Mouse (Mus musculus) heart, embryonic 11.5 days (tissue): ENCODE data around the gene Samd13. TPM values are rescaled to one million over a fixed set of nuclear protein-coding genes. Genes with fewer than 3 reads are reported as not detected.

Experiments used
- ATAC-seq: fragments of 200-750 bp; cut with Nextera tagmentation; replicated peaks from 2 replicates; pipeline ENCODE4 v1.8.0; 2017; ENCODE audit warnings: moderate library complexity; ENCODE audit not compliant: insufficient number of reproducible peaks, low FRiP score, low TSS enrichment
- H3K27ac ChIP-seq: fragments of 300-500 bp; sonication (generic); 2 replicates; pipeline ENCODE4 v1.5.1; 2014; ENCODE audit warnings: mild to moderate bottlenecking, low read depth, low read length
- H3K27me3 ChIP-seq: fragments of 300-500 bp; sonication (generic); 2 replicates; pipeline ENCODE4 v1.6.1; 2014; ENCODE audit warnings: mild to moderate bottlenecking, low read length, mixed read lengths; ENCODE audit not compliant: control insufficient read depth, insufficient read depth
- H3K36me3 ChIP-seq: fragments of 300-500 bp; sonication (generic); 2 replicates; pipeline ENCODE4 v1.6.1; 2014; ENCODE audit warnings: mild to moderate bottlenecking, low read length, moderate library complexity, mixed read lengths; ENCODE audit not compliant: control insufficient read depth, insufficient read depth
- H3K4me1 ChIP-seq: fragments of 300-500 bp; sonication (generic); 2 replicates; pipeline ENCODE4 v1.6.1; 2014; ENCODE audit warnings: low read length; ENCODE audit not compliant: control insufficient read depth, insufficient read depth
- H3K4me2 ChIP-seq: fragments of 300-500 bp; sonication (generic); 2 replicates; pipeline ENCODE4 v1.6.1; 2014; ENCODE audit warnings: mild to moderate bottlenecking, moderate library complexity
- H3K4me3 ChIP-seq: fragments of 300-500 bp; sonication (generic); 2 replicates; pipeline ENCODE4 v1.5.1; 2014; ENCODE audit warnings: low read depth, low read length
- H3K9ac ChIP-seq: fragments of 300-500 bp; sonication (generic); 2 replicates; pipeline ENCODE4 v1.6.1; 2014; ENCODE audit warnings: mild to moderate bottlenecking, low read depth, low read length, moderate library complexity
- H3K9me3 ChIP-seq: fragments of 300-500 bp; sonication (generic); replicated peaks from 2 replicates; pipeline ENCODE4 v1.6.1; 2016; ENCODE audit warnings: low read length; ENCODE audit not compliant: control insufficient read depth
- WGBS: fragments of 180-500 bp; shearing (Covaris S2); extraction: QIAGEN DNeasy Blood & Tissue Kit; methylation state at CpG from one replicate; pipeline ENCODE4 v1.1.7; 2014; ENCODE audit not compliant: insufficient replicate concordance; 5-methylcytosine and 5-hydroxymethylcytosine counted together
- polyA plus RNA-seq: library from polyadenylated mRNA; unstranded; fragments of >200 nt; fragmentation: Nextera tagmentation; extraction: Ambion mirVana; gene quantifications from 2 replicates; pipeline ENCODE4 v1.2.1, GENCODE M21; 2014

The Samd13 gene
- polyA plus RNA-seq, result 1.2 and 1.7 TPM in 2 replicates

- Histone ChIP-seq H3K4me3 (peak within 1 kb of the TSS; percentile 50), H3K9me3 (no peaks in the 10 kb centered on the region), H3K4me1 (peaks cover 27% of the 10 kb centered on the region), H3K36me3 (no peaks in the 10 kb centered on the region), H3K4me2 (peak within 1 kb of the TSS; percentile 83), H3K27me3 (no peaks in the 10 kb centered on the region), H3K27ac (no peak within 1 kb of the TSS), H3K9ac (peak within 1 kb of the TSS; percentile 63)
- WGBS, result 3% methylated on average over 50 of the region's 50 CpGs
- ATAC-seq, result peak; percentile 82
Measured at GRCm38 (mm10) chr3:146684811-146685675, at the start of gene Samd13. TSS of gene Samd13 (minus strand) at chr3:146685592.

GRCm38 (mm10) chr3:146731499-146731898, 46.1 kb upstream of the Samd13 start:
- WGBS, result 73% methylated on average over 11 of the region's 11 CpGs
- peak overlapping the region; percentile 29; the same call in 1 of the 2 replicates for H3K27ac ChIP-seq
- no peak for ATAC-seq

GRCm38 (mm10) chr3:146723037-146723436, 37.6 kb upstream of the Samd13 start:
- Histone ChIP-seq H3K27ac (no peak overlapping the region), H3K27me3 (no peaks in the 10 kb centered on the region), H3K9ac (no peak overlapping the region), H3K4me3 (no peak overlapping the region), H3K4me1 (peaks cover 4% of the 10 kb centered on the region), H3K9me3 (peaks cover 5% of the 10 kb centered on the region; the same call in 1 of the 2 replicates), H3K4me2 (no peak overlapping the region), H3K36me3 (peaks cover 16% of the 10 kb centered on the region)
- ATAC-seq, result no peak
- WGBS, result 71% methylated on average over 3 of the region's 3 CpGs

More at GRCm38 (mm10) chr3:146731499-146731898, 46.1 kb upstream of the Samd13 start:
- Histone ChIP-seq H3K9ac (no peak overlapping the region), H3K4me1 (peaks cover 27% of the 10 kb centered on the region), H3K4me3 (no peak overlapping the region), H3K27me3 (no peaks in the 10 kb centered on the region), H3K4me2 (no peak overlapping the region), H3K36me3 (peaks cover 11% of the 10 kb centered on the region), H3K9me3 (no peaks in the 10 kb centered on the region)

DNA sequence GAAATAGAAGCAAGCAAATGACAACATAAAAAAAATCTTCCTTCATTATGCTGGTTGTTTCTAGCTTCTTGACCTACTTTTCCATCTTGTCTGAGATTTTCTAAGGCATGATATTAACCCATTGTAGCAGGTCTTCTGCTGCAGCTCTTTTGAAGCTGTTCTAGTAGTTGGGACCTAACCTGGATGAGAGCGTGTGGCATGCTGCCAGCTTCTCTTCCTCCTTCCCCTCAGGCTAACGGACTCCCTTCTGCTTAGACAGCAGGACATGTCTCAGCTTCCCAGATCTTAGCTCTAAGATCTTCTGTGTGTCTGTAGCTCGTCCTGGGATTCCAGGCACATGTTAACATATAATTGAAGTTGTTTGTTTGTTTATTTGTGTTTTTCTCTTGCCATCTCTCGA, 34.3 kb upstream of the Samd13 start:
- Histone ChIP-seq H3K36me3 (no peaks in the 10 kb centered on the region), H3K27ac (no peak overlapping the region), H3K9ac (no peak overlapping the region), H3K27me3 (no peaks in the 10 kb centered on the region), H3K9me3 (no peaks in the 10 kb centered on the region), H3K4me3 (no peak overlapping the region), H3K4me1 (no peaks in the 10 kb centered on the region), H3K4me2 (no peak overlapping the region)
- ATAC-seq, result no peak
- 79% methylated on average over 4 of the region's 4 CpGs for WGBS

DNA sequence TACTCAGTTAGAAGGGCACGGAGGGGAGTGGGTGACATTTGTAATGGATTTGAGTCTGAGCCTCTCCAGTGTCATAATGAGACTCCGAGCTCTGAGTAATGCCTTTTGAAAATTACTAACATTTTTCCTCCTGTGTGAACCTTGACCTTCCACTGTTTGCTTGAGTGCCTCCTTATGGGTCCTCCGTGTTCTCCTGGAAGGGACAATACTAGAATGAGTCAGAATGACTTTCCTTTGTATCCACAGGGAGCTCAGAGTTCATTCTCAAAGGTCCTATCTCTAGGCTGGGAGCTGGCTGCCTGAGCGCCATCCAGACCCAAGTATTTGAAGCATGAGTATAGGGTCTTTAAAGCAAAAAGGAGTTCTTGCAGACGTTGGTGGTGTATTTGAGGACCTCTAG, 32.9 kb upstream of the Samd13 start:
- Histone ChIP-seq H3K9me3 (no peaks in the 10 kb centered on the region), H3K9ac (no peak overlapping the region), H3K27me3 (no peaks in the 10 kb centered on the region), H3K4me1 (no peaks in the 10 kb centered on the region), H3K4me2 (no peak overlapping the region), H3K36me3 (no peaks in the 10 kb centered on the region), H3K27ac (no peak overlapping the region), H3K4me3 (no peak overlapping the region)
- WGBS, result 71% methylated on average over 5 of the region's 5 CpGs
- no peak for ATAC-seq

DNA sequence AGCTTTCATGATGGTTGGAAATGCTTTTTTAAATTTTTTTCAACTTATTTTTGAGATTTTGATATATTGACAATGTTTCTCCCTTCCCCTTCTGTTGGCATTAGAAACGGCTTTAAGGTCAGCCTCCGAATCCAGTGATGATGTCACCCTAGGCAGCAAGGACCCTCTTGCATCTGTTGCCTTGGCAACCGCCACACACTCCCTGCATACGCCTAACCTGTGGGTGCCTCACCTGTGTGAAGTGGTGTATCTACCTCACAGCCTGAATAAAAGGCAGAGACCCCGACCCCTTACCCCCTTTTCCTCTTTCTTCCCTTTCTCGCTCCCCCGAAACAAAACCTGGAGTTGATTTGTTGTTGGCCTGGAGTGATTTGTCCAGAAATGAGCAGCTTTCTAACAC, 26.9 kb upstream of the Samd13 start:
- WGBS, result 72% methylated on average over 7 of the region's 7 CpGs
- H3K4me2 ChIP-seq, result no peak overlapping the region
- no peaks in the 10 kb centered on the region for H3K27me3 ChIP-seq
- ATAC-seq, result no peak
- peaks cover 3% of the 10 kb centered on the region; the same call in 1 of the 2 replicates for H3K4me1 ChIP-seq
- H3K9me3 ChIP-seq, result no peaks in the 10 kb centered on the region
- no peak overlapping the region for H3K27ac ChIP-seq
- no peaks in the 10 kb centered on the region for H3K36me3 ChIP-seq
- H3K4me3 ChIP-seq, result no peak overlapping the region
- no peak overlapping the region for H3K9ac ChIP-seq

DNA sequence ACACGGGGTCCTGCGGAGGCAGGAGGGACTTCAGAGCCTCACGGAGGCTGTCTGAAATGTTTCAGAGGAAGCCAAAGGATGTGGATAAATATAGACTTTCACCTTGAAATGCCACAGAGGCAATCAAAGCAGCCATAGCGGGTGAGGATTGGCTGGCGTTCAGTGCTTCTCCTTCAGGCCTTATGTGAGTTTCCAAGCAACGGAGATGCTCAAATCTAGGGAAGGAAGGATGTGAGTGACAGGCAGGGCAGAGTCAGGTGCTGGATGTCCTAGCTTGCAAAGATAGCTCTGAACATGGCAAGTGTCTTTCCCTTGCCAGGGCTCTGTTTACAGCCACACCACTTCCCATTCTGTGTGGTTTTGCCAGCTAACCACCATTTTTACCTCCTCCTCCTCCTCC, 26.2 kb upstream of the Samd13 start:
- Histone ChIP-seq H3K36me3 (no peaks in the 10 kb centered on the region), H3K27ac (no peak overlapping the region), H3K4me2 (no peak overlapping the region), H3K4me1 (peaks cover 3% of the 10 kb centered on the region; the same call in 1 of the 2 replicates), H3K4me3 (no peak overlapping the region), H3K9ac (no peak overlapping the region), H3K27me3 (no peaks in the 10 kb centered on the region), H3K9me3 (no peaks in the 10 kb centered on the region)
- 51% methylated on average over 6 of the region's 6 CpGs for WGBS
- ATAC-seq, result no peak

DNA sequence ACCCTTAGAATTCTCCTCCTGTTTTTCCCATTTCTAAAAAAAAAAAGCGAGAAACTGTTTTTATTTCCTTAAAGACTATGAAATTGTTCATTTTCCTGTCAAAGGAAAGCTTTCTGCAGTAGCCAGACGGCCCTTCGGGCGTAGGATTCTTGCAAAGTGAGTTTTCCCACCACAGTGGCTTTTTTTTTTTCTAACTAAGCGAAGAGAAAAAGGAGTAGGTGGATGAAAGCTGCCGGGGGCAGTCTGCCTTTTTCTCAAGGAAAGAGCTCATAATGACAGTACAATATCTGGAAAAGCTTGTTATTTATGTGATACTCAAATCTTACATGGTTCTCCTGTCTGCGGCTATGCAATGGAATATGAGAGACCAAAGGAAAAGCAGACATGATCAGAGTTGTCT, 25.7 kb upstream of the Samd13 start:
- H3K4me1 ChIP-seq, result peaks cover 3% of the 10 kb centered on the region; the same call in 1 of the 2 replicates
- no peaks in the 10 kb centered on the region for H3K27me3 ChIP-seq
- no peak overlapping the region for H3K9ac ChIP-seq
- no peaks in the 10 kb centered on the region for H3K36me3 ChIP-seq
- WGBS, result 88% methylated on average over 7 of the region's 7 CpGs
- ATAC-seq, result no peak
- no peak overlapping the region for H3K27ac ChIP-seq
- no peaks in the 10 kb centered on the region for H3K9me3 ChIP-seq
- no peak overlapping the region for H3K4me3 ChIP-seq
- H3K4me2 ChIP-seq, result no peak overlapping the region
